Mouse (Mus musculus) liver, adult 2 months (tissue): ENCODE results near the gene Cfap299. TPM values are rescaled to one million over a fixed set of nuclear protein-coding genes. Genes with fewer than 3 reads are reported as not detected.

ENCODE experiments used
- DNase-seq: peaks from one replicate; pipeline ENCODE4 v3.0.0-alpha.2; 2011; ENCODE audit warnings: low read depth, low spot score; ENCODE audit errors: extremely low read depth
- H3K27ac ChIP-seq: fragments of 200-500 bp; replicated peaks from 2 replicates; pipeline ENCODE4 v1.5.1; 2012; ENCODE audit warnings: low read depth, mild to moderate bottlenecking, control low read depth, inconsistent platforms, low read length; ENCODE audit not compliant: insufficient read depth
- H3K27me3 ChIP-seq: fragments of 200-500 bp; 2 replicates; pipeline ENCODE4 v1.6.1; 2012; ENCODE audit warnings: mild to moderate bottlenecking, moderate library complexity, low read length, inconsistent platforms; ENCODE audit not compliant: control insufficient read depth, insufficient read depth
- H3K36me3 ChIP-seq: fragments of 200-500 bp; 2 replicates; pipeline ENCODE4 v1.6.1; 2012; ENCODE audit warnings: low read length, inconsistent platforms; ENCODE audit not compliant: control insufficient read depth, insufficient read depth
- H3K4me1 ChIP-seq: fragments of 200-500 bp; 2 replicates; pipeline ENCODE4 v1.6.1; 2011; ENCODE audit warnings: low read length; ENCODE audit not compliant: control insufficient read depth, insufficient read depth
- H3K4me3 ChIP-seq: fragments of 200-500 bp; 2 replicates; pipeline ENCODE4 v1.5.1; 2011; ENCODE audit warnings: low read depth, mild to moderate bottlenecking, control low read depth, low read length, moderate library complexity; ENCODE audit not compliant: insufficient read depth
- H3K79me2 ChIP-seq: fragments of 200-500 bp; 2 replicates; pipeline ENCODE4 v1.6.1; 2012; ENCODE audit warnings: inconsistent platforms, mild to moderate bottlenecking, low read length, moderate library complexity; ENCODE audit not compliant: control insufficient read depth, insufficient read depth
- H3K9ac ChIP-seq: fragments of 200-500 bp; 2 replicates; pipeline ENCODE4 v1.6.1; 2012; ENCODE audit warnings: low read depth, mild to moderate bottlenecking, control low read depth, inconsistent platforms, low read length
- CTCF ChIP-seq: fragments of 200-500 bp; IDR thresholded peaks from 2 replicates; pipeline ENCODE4 v1.5.1; 2011; ENCODE audit warnings: low read depth, low read length, control low read depth
- POLR2A ChIP-seq: fragments of 200-500 bp; IDR thresholded peaks from 2 replicates; pipeline ENCODE4 v1.6.1; 2011; ENCODE audit warnings: low read length, control low read depth; ENCODE audit not compliant: insufficient read depth; ENCODE audit errors: extremely low read depth
- WGBS: fragments of 180-500 bp; shearing (Covaris S2); methylation state at CpG from one replicate; pipeline ENCODE4 v1.1.7; 2018; 5-methylcytosine and 5-hydroxymethylcytosine counted together
- polyA plus RNA-seq: library from polyadenylated mRNA; depleted of rRNA; stranded (reverse); fragments of >200 nt; gene quantifications from 2 replicates; pipeline ENCODE4 v1.2.3, GENCODE M21; 2012
- total RNA-seq: library from RNA; depleted of rRNA; stranded (reverse); fragments of >200 nt; gene quantifications from 2 replicates; pipeline ENCODE4 v1.2.3, GENCODE M21; 2014

Cfap299 gene
- total and polyA plus RNA-seq, 2 experiments = not detected

GRCm38 (mm10) chr5:98520118-98520517 lies 191.0 kb downstream of the Cfap299 start:
- Histone ChIP-seq H3K4me3 (no peak overlapping the region), H3K9ac (no peak overlapping the region), H3K36me3 (no peaks in the 10 kb centered on the region), H3K79me2 (no peaks in the 10 kb centered on the region), H3K27me3 (no peaks in the 10 kb centered on the region), H3K27ac (no peak overlapping the region), H3K4me1 (no peaks in the 10 kb centered on the region)
- no peak for TF ChIP-seq POLR2A
- TF ChIP-seq CTCF = no peak
- WGBS = 74% methylated on average over 2 of the region's 2 CpGs
- no peak for DNase-seq

GRCm38 (mm10) chr5:98522270-98522977 lies 193.3 kb downstream of the Cfap299 start:
- no peaks in the 10 kb centered on the region for H3K36me3 ChIP-seq
- no peaks in the 10 kb centered on the region for H3K79me2 ChIP-seq
- no peaks in the 10 kb centered on the region for H3K27me3 ChIP-seq
- 92% methylated on average over 7 of the region's 7 CpGs for WGBS
- DNase-seq = no peak
- H3K4me3 ChIP-seq = no peak overlapping the region
- no peaks in the 10 kb centered on the region for H3K4me1 ChIP-seq
- TF ChIP-seq CTCF (no peak), POLR2A (no peak)
- H3K9ac ChIP-seq = no peak overlapping the region
- no peak overlapping the region for H3K27ac ChIP-seq

GRCm38 (mm10) chr5:98523050-98523449 lies 193.9 kb downstream of the Cfap299 start:
- WGBS = 79% methylated on average over 7 of the region's 7 CpGs
- no peaks in the 10 kb centered on the region for H3K36me3 ChIP-seq
- H3K9ac ChIP-seq = no peak overlapping the region
- DNase-seq = no peak
- no peak overlapping the region for H3K4me3 ChIP-seq
- H3K4me1 ChIP-seq = no peaks in the 10 kb centered on the region
- no peak for TF ChIP-seq CTCF
- TF ChIP-seq POLR2A = no peak
- no peak overlapping the region for H3K27ac ChIP-seq
- H3K79me2 ChIP-seq = no peaks in the 10 kb centered on the region
- no peaks in the 10 kb centered on the region for H3K27me3 ChIP-seq

- Histone ChIP-seq H3K27ac (no peak overlapping the region), H3K4me1 (no peaks in the 10 kb centered on the region), H3K9ac (no peak overlapping the region), H3K27me3 (no peaks in the 10 kb centered on the region), H3K36me3 (no peaks in the 10 kb centered on the region), H3K79me2 (no peaks in the 10 kb centered on the region), H3K4me3 (no peak overlapping the region)
- TF ChIP-seq POLR2A (no peak), CTCF (no peak)
- WGBS = 63% methylated on average over 1 of the region's 1 CpGs
- peak; percentile 37 for DNase-seq
These were observed 194.7 kb downstream of the Cfap299 start for GRCm38 (mm10) chr5:98523783-98524182.

- Histone ChIP-seq H3K4me3 (no peak overlapping the region), H3K79me2 (no peaks in the 10 kb centered on the region), H3K9ac (no peak overlapping the region), H3K27ac (no peak overlapping the region), H3K36me3 (no peaks in the 10 kb centered on the region), H3K27me3 (no peaks in the 10 kb centered on the region), H3K4me1 (no peaks in the 10 kb centered on the region)
- 72% methylated on average over 1 of the region's 1 CpGs for WGBS
- no peak for DNase-seq
- TF ChIP-seq CTCF = no peak
- TF ChIP-seq POLR2A = no peak
These were observed 212.2 kb downstream of the Cfap299 start for GRCm38 (mm10) chr5:98541333-98541732.

- WGBS = 62% methylated on average over 5 of the region's 5 CpGs
- Histone ChIP-seq H3K27ac (no peak overlapping the region), H3K4me1 (no peaks in the 10 kb centered on the region), H3K36me3 (no peaks in the 10 kb centered on the region), H3K9ac (no peak overlapping the region), H3K79me2 (no peaks in the 10 kb centered on the region), H3K27me3 (no peaks in the 10 kb centered on the region), H3K4me3 (no peak overlapping the region)
- TF ChIP-seq CTCF = no peak
- TF ChIP-seq POLR2A = no peak
- no peak for DNase-seq
These were observed 221.2 kb downstream of the Cfap299 start for GRCm38 (mm10) chr5:98550285-98550684.
